Mouse (Mus musculus): Measurements from ENCODE around the gene Dok3.

- no peak for TF ChIP-seq POLR2A (IDR thresholded peaks at IDR 0.05; ENCODE audit: low read depth, low read length)
- TF ChIP-seq CTCF (IDR thresholded peaks at IDR 0.05; ENCODE audit: extremely low read depth, insufficient read length, insufficient replicate concordance, low read depth, low read length) = no peak
Observed at GRCm38 (mm10) chr13:55494257-55494656, 34.8 kb downstream of the Dok3 start.
